Comparison of ENCODE assay signal across 13 mouse cellular contexts in the genomic region with DNA sequence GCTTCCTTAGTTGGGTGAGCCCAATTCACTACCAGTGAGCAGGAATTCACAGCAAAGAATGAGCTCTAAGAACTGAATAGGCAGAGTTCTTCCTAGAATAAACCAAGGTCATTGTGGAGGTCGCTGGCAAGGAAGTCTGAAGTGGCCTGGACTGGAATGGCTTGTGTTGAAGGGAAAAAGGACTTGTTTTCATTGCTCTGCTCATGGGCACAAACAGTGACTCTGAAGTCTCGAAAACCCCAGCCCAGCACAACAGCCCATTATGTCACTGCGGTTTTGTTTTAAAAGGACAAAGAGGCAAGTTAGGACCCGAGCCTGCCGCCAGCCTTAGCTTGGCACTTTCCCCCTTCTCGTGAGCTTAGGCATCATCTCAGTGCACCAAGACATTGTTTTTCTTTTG. TPM values are rescaled to one million over a fixed set of nuclear protein-coding genes. Genes with fewer than 3 reads are reported as not detected.
DNase-seq lines count a peak whose midpoint lies in the region; ATAC-seq and TF ChIP-seq lines count a peak whose summit lies in the region.
"Had no signal": no experiment of that assay in that cellular context is flagged by ENCODE, and none has a peak within 500 bp of the region (broad histone marks: within the 10 kb centered on the region; RNA-seq: fewer than 3 reads in every experiment).

No protein-coding gene starts in this region.

- 69% methylated on average over 6 of the region's 6 CpGs for WGBS in heart, embryonic 13.5 days

- H3K4me3 ChIP-seq in heart, embryonic 13.5 days: no peak overlapping the region
- no peak overlapping the region for H3K4me3 ChIP-seq in cortical plate, adult 2 months (ENCODE audit: insufficient read depth, low read length)
- H3K4me3 ChIP-seq: lung, embryonic 15.5 days had no signal

- no peak for TF ChIP-seq CTCF in cortical plate, adult 2 months (IDR thresholded peaks at IDR 0.05; ENCODE audit: extremely low read depth, insufficient read depth, low read length)

- no peaks in the 10 kb centered on the region for H3K9me3 ChIP-seq in heart, embryonic 13.5 days
- H3K9me3 ChIP-seq: G1E; lung, embryonic 15.5 days had no signal

- H3K27ac ChIP-seq in heart, embryonic 13.5 days (replicated peaks): 0 out of 2 replicates have a peak overlapping the region, but pooled peaks have one; percentile 12
- 0 out of 2 replicates have a peak overlapping the region, but pooled peaks have one; percentile 55 for H3K27ac ChIP-seq in cortical plate, adult 2 months (ENCODE audit: insufficient read depth, low read length)
- H3K27ac ChIP-seq: lung, embryonic 15.5 days had no signal

- intact Hi-C loops in heart, postnatal 14 days (cut with DNase I): no loop called here
- intact Hi-C loops in left cerebral cortex, postnatal 10 days (cut with DNase I): no loop called here

- ATAC-seq in heart, embryonic 13.5 days (ENCODE audit: extremely low read depth, insufficient number of reproducible peaks, low FRiP score, low TSS enrichment): no peak

- H3K4me2 ChIP-seq in heart, embryonic 13.5 days: no peak overlapping the region
- H3K4me2 ChIP-seq: lung, embryonic 15.5 days had no signal

- DNase-seq in adrenal gland, adult 8-10 months: peak; percentile 31
- no peak for DNase-seq in adrenal gland, postnatal 25 days
- DNase-seq in heart, postnatal 14 days: no peak
- peak; percentile 40 for DNase-seq in left cerebral cortex, adult 11 months (ENCODE audit: low spot score)
- no peak for DNase-seq in left cerebral cortex, postnatal 10 days (ENCODE audit: extremely low spot score in 1 of 2, low spot score in 2 of 2)
- DNase-seq in B cell, adult 2 months: no peak
- DNase-seq: cerebellum, adult 8-10 months; heart, adult 18-20 months; liver had no signal

- TF ChIP-seq POLR2A in cortical plate, adult 2 months (IDR thresholded peaks at IDR 0.05; ENCODE audit: extremely low read depth, insufficient read depth, low read length): no peak

- peaks cover under 1% of the 10 kb centered on the region; the same call in 1 of the 2 replicates for H3K27me3 ChIP-seq in heart, embryonic 13.5 days (replicated peaks)
- H3K27me3 ChIP-seq: lung, embryonic 15.5 days had no signal

- H3K4me1 ChIP-seq in heart, embryonic 13.5 days: peaks cover 16% of the 10 kb centered on the region; the same call in 1 of the 2 replicates
- H3K4me1 ChIP-seq in cortical plate, adult 2 months (ENCODE audit: control insufficient read depth, insufficient read depth, low read length): no peaks in the 10 kb centered on the region; the same call in 1 of the 2 replicates

- 0 out of 2 replicates have a peak overlapping the region, but pooled peaks have one; percentile 15 for H3K9ac ChIP-seq in heart, embryonic 13.5 days
- H3K9ac ChIP-seq: lung, embryonic 15.5 days had no signal

- H3K36me3 ChIP-seq in heart, embryonic 13.5 days: peaks cover 24% of the 10 kb centered on the region

RNA-seq across cellular contexts. Expression of gene Fhdc1, which starts 8.5 kb away (rescaled TPM):
- 1 to 10 TPM; 1.7 to 5.5 (median 3.7) TPM for total RNA-seq in adrenal gland, adult 8-10 months (2022)
- 13.2 and 17.5 TPM in 2 replicates for total RNA-seq in adrenal gland, postnatal 25 days (2021)
- 1.7 and 2.2 TPM in 2 replicates for polyA plus RNA-seq in heart, embryonic 13.5 days (2015; fragmentation: Nextera tagmentation; extraction: Ambion mirVana)
- 1 to 10 TPM in 1 of 2 experiments, under 1 TPM in 1; 0.66 to 1.7 TPM for total RNA-seq in heart, postnatal 14 days (2021)
- total RNA-seq in left cerebral cortex, postnatal 10 days (2021): 1 to 10 TPM; 2.2 to 2.3 TPM
- 1.6 and 1.9 TPM in 2 replicates for polyA plus RNA-seq in cortical plate, adult 2 months (2012; rRNA removed)

Comparison
In these comparisons a context has a peak if more than half of its experiments do, and no peak if none do; other contexts are left out.
1. DNase-seq: peak in adrenal gland, adult 8-10 months (single experiment) and left cerebral cortex, adult 11 months (single experiment); none in adrenal gland, postnatal 25 days (single experiment), heart, postnatal 14 days (0 of 2), left cerebral cortex, postnatal 10 days (0 of 2) and B cell, adult 2 months (0 of 2).